Mouse (Mus musculus): ENCODE measurements around the gene Hunk.

DNA sequence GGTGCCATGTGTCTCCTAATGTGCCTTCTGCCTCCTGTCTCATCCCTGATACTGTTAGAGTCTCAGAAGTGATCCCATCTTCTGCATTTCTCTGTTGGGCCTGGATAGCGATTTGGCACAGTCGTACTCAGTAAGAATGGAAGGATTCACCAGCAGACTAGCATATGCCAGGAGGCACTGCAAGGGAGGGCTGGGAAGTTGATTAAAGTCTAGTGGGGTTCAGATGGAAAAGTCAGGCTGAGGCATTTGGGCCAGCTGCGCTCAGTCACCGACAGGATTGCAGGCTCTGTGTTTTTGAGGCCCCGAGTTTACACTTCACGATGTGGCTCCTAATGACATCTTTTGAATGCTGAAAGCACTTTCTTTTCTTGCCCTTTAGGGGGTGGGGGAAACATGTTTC, 33.1 kb upstream of the Hunk start:
- TF ChIP-seq CTCF (IDR thresholded peaks at IDR 0.05; ENCODE audit: low read depth, low read length) = no peak
- no peak for TF ChIP-seq POLR2A (IDR thresholded peaks at IDR 0.05; ENCODE audit: insufficient read depth, low read length)
